Mouse (Mus musculus): ENCODE results near the gene Spon1. TPM values are rescaled to one million over a fixed set of nuclear protein-coding genes. Genes with fewer than 3 reads are reported as not detected.

Gene Spon1
- total RNA-seq, 2 experiments from 2014 or later, result 35.6 to 38.3 TPM

DNA sequence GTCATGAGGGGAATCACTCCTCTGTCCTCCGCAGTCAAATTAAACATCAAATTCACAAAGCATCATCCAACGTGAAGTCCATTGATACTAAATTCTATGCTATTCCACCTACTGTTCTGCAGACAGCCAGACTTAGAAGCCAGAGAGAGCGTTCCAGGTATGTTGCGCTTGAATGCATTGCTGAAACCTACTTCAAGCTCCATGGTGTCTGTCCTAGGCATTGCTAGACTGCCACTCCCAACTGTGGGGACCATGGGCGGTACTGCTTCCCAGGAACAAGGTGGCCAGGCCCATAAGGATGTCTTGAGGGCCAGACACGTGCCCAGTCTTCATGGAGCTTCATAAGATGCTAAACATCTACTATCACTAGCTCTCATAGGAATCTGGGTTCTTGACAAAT is 125.7 kb downstream of the Spon1 start:
- intact Hi-C loops (cut with DNase I), result no loop called here
- DNase-seq (ENCODE audit: low spot score in 2 of 2), result no peak

DNA sequence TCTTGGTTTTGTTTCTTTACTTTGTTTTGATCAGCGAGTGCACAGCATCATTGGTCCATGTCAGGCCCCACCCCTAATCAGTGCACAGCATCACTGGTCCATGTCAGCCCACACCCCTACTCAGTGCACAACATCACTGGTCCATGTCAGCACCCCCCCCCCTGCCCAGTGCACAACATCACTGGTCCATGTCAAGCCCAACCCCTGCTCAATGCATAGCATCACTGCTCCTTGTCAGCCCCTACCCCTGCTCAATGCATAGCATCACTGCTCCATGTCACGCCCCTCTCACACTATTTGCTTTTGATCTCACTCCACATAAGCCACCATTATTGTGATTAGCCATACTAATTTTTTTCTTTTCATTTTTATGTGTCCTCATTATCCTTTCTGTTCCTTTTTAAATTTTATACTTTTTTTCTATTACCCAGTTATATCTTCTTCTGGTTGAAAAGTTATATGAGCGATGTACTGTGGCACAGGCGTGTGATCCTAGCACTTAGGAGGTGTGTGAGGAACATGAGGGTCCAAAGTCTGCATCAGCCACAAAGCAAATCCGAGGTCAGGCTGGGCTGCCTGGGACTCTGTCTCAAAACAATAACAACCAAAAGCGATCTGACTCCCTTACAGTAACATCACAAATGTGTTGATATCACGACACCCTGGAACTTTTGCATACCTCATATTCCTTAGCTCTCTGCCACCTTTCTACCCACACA is 128.3 kb downstream of the Spon1 start:
- intact Hi-C loops (cut with DNase I), result no loop called here
- DNase-seq (ENCODE audit: low spot score in 2 of 2), result no peak

DNA sequence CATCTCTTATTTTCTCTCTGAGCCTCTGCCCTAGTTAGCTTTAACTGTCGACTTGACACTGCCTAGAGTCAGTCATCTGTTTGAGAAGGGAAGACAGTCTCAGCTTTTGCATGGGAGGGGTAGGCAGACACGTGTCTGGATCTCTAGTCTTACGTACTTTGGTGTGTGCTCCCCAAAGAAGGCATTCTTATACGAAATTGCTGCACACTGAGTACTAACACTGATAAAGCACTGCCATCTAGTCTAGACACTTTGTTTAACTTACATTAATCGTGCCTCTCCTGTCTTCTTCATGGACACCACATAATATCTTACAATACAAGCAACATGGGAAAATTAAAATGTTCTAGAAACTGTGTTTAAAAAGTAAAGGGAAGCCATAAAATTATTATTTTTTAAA is 129.5 kb downstream of the Spon1 start:
- intact Hi-C loops (cut with DNase I), result no loop called here
- DNase-seq (ENCODE audit: low spot score in 2 of 2), result no peak

DNA sequence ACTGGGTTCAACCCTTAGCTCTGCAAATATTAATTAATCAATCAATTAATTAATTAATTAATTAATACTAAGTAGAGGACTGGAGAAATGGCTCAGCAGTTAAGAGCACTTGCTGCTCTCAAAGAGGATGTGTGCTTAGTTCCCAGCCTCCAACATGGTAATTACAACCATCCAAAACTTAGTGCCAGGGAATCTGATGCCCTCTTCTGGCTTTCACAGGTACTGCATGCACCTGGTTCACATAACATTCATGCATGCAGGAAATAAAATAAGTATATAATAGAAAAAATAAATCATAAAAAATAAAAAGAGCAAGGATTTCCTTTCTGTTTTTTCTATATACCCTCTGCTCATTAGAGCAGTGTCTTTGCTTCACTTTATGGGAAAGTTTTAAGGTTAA is 132.6 kb downstream of the Spon1 start:
- DNase-seq (ENCODE audit: low spot score in 2 of 2), result no peak
- intact Hi-C loops (cut with DNase I), result no loop called here

DNA sequence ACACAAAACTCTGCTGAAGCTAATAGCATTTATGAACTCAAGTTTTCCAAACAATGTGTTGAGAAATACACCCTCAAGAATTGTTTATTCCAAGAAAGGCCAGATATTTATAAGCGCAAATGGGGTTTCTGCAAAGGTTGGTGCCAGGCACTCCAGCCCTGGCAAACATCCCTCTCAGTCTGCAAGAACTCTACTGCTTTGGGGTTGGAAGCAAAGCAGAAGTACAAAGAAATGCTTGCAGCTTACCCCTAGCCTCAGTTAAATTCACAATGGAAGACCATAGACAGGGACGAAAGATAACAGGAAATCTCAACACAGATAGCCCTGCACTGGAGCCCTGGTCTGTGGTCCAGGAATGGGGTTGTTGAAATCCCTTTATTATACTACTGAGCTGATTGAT is 135.7 kb downstream of the Spon1 start:
- intact Hi-C loops (cut with DNase I), result no loop called here
- no peak for DNase-seq (ENCODE audit: low spot score in 2 of 2)

DNA sequence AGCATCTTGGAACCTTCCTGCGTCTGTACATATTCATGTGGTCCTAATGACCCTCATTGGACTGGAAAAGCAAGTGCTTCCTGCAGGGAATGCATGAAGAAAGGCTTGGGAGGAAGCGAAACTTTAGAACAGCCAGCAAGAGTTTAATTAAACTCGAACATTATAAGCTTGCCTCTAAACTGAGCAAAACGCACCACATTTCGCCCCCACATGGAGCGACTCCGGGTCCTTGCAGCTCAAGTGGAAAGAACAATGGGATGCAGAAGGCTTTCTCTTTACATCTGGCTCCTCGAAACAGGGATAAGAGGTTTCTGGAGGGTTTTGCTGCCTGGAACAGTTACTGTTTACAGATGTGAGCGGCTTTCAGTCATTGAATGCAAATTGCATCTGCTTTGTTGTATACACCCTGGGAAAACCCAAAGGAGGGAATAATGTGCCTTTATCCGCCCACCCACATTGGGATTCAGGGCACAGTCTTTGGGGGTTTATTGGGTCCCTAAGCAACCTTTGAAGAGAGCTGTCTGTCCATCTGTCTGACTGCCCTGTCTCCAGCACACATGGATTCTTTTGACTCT is 136.2 kb downstream of the Spon1 start:
- intact Hi-C loops (cut with DNase I), result no loop called here
- peak in 1 of 2 experiments; percentile 12 for DNase-seq (ENCODE audit: low spot score in 2 of 2)

DNA sequence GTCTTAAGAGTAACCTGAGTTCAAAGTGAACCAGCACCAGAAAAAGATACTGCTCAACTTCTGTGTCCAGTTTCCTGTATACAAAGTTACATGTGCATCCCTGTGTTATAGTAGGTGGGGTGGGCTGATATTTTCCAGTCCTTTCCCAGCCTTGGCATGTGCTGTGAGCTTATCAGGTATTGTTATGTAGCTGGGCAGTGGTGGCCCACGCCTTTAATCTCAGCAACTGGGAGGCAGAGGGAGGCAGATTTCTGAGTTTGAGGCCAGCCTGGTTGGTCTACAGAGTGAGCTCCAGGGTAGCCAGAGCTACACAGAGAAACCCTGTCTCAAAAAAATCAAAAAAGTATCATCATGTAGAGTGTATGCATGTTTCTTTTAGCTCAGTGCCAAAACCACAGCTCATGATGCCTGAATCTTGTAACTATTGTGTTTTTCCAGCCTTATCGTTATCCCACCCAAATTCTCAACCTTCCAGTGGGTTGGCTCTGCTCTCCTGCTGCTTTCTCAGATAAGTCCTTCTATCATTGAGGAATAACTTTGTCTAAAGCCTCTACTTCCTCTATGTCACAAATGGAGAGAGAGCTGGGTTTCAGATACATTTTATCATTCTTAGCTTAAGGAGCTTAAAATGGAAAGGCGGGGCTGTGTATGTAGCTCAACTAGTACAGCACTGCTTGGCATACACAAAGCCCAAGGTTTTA is 137.5 kb downstream of the Spon1 start:
- DNase-seq (ENCODE audit: low spot score in 2 of 2), result no peak
- intact Hi-C loops (cut with DNase I), result no loop called here

DNA sequence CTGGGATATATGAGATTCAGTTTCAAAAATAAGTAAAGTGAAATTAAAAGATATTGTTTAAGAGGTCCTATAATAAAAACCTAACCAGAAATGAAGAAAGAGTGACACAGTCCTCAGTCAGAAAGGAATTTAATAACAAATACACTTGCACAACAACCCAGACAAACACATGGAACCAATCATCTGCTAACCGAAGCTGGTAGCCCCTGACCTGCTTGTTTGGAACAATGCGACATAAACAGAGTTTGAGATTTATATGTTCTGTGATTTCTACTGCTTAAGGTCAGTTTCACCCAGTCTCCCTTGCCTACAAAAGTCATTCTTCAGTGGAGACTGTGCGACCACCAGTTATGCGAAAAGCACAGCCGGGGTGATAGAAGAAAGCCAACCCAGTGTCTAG is 138.1 kb downstream of the Spon1 start:
- no peak for DNase-seq (ENCODE audit: low spot score in 2 of 2)
- intact Hi-C loops (cut with DNase I), result no loop called here

DNA sequence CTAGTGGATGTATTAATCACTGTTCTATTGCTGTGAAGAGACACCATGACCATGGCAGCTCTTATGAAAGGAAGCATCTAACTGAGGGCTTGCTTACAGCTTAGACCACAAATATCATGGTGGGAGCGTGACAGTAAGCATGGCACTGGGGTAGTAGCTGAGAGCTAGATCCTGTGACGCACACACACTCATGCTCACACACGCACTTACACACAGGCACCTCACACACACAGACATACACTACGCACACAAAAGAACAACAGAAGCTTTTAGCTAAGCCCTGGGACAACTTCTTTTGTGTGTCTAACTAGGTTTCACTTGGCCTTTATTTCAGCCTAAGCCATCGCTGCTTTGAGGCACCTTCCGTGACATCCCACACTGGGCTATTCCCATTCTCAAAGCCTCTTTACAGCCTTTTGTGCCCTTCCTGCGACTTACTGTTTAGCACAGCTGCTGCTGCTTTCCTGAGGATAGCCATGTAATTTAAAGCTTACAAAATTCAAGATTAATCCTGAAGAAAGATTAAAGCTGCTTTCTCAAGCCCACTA is 138.6 kb downstream of the Spon1 start:
- no peak for DNase-seq (ENCODE audit: low spot score in 2 of 2)
- intact Hi-C loops (cut with DNase I), result no loop called here

DNA sequence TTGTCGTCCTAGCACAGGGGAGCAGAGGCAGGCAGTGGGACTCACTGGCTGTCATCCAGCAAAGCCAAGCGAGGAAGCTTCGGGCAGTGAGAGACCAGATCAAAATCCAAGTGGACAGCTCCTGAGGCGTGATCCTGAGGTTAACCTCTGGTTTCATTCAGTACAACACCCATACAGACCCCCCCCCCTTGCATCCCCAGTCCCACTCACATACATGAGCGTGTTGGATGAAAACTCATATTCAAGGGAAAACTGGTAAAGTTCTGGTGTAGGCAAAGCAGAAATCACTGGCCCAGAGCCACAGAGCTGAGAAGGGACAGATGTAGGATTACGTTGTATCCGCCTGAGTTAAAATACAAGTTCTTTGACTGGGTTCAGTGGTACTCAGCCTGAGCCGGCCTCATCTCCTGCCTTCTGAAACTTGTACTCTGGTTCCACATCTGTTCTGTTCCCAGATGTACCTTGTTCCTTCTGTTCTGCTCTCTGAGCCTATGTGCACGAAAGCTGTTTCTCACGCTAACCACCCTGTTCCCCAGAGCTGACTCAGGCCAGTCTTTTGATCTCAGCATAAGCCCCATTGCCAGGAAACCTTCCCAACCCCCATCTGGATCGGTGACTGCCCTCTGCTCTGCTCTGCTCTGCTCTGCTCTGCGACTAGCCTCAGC is 143.5 kb downstream of the Spon1 start:
- DNase-seq (ENCODE audit: low spot score in 2 of 2), result peak; percentile 13 to 48
- intact Hi-C loops (cut with DNase I), result no loop called here

DNA sequence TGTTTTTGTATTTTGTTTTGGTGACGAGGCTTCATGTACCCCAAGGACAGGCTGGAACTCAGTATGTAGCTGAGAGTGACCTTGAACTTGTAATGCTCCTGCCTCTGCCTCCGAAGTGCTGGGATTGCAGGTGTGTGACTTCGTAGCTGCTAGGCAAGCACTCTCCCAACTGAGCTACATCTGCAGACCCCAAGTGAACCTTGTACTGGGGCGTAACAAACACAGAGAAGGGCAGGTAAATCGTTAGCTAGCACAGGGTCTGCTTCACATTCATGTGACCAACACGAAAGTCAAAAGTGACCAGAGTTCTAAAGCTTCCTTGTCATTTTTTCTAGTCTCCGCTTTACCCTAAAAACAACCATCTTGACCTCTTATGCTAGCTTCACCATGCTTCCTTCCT is 145.1 kb downstream of the Spon1 start:
- intact Hi-C loops (cut with DNase I), result no loop called here
- DNase-seq (ENCODE audit: low spot score in 2 of 2), result no peak

DNA sequence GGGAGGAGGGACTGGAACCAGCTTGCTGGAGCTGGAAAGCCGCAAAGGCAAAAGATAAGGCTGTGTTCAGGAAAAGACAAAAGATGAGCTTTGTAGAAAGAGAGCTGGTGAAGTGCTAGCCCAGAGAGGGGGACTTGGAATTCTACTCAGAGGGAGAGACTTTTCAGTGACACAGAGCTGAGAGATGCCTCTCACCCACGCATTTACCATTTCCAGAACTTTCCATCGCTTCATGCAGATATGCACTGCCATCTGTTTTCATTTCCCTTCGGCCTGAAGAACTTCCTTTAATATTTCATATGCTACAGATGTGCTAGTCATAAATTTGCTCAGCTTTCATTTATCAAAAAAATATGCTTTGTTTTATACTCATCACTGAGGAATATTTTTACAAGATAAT is 150.1 kb downstream of the Spon1 start:
- intact Hi-C loops (cut with DNase I), result no loop called here

DNA sequence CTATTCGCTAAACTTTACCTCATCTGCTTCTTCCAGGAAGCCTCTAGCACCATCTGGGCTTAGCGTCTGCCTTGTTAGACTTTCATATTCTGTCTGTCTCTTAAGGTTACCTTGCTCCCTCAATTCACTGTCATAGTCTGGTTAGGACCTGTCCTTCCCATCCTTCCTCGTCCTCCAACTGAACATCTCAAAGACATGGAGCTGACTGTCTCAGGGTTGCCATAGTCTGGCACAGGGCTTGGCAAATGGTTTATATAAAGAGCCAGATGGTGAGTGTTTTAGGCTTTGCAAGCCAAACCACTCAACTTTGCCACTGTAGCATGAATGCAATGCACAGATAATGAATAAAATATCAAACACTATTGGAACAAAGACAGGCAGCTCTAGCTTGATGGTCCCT is 153.1 kb downstream of the Spon1 start:
- DNase-seq (ENCODE audit: low spot score in 2 of 2), result peak in 1 of 2 experiments; percentile 35
- intact Hi-C loops (cut with DNase I), result no loop called here

More for the DNA sequence above, 150.1 kb downstream of the Spon1 start:
- peak; percentile 40 to 55 for DNase-seq (ENCODE audit: low spot score in 2 of 2)

DNA sequence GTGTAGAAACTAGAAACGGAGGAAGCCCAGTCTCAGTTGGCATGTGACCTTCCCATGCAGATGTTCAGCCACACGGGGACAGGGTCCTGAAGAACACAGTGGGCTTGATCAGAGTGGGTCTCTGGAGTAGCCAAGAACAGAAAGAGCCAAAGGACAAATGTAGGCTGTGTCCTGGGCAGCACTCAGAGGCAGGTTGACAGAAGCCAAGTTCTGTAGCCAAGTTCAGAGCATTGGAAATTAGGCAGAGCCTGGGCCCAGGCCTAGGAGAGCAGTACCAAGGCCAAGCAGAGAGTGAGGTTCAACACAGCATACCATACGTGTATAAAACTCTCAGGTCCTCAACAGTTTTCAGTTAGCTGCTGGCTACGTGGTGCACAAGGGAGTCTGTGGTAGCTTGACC is 153.7 kb downstream of the Spon1 start:
- intact Hi-C loops (cut with DNase I), result no loop called here
- DNase-seq (ENCODE audit: low spot score in 2 of 2), result no peak

DNA sequence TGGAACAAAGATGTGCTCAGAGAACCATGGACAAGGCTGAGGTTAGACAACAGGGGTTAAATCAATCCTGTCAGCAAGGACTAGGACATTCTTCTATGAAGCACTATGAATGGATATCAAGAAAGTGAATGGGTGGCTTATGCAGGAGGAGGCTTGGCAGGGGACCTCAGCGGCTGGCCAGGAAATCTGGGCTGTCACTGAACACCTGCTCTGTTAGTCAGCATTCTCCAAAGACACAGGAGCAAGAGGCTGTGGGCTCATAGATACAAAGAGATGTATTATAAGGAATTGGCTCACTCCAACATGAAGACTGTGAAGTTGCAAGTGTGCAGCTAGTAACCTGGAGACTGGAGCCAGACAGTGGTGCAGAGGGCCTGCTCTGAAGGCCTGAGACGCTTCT is 154.3 kb downstream of the Spon1 start:
- intact Hi-C loops (cut with DNase I), result no loop called here
- DNase-seq (ENCODE audit: low spot score in 2 of 2), result peak; percentile 13 to 49

DNA sequence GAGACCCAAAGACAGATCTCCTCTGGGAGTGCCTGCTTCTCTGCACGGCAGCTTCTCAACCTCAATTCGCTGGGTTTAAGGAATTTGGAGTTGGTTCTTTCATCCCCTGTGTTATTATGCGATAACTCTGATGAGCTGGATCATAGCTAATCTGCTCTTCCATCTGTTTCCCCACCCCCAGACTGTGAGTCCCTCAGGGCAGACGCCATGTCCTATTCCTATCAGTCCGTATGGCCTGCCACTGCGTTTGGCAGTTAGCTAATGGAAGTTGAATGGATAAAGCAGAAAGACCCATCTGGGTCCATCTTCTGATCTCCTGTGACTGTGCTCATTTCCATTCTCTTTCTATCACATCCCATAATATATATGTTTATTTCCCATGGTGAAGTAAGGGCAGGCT is 158.8 kb downstream of the Spon1 start:
- intact Hi-C loops (cut with DNase I), result no loop called here
- DNase-seq (ENCODE audit: low spot score in 2 of 2), result no peak

DNA sequence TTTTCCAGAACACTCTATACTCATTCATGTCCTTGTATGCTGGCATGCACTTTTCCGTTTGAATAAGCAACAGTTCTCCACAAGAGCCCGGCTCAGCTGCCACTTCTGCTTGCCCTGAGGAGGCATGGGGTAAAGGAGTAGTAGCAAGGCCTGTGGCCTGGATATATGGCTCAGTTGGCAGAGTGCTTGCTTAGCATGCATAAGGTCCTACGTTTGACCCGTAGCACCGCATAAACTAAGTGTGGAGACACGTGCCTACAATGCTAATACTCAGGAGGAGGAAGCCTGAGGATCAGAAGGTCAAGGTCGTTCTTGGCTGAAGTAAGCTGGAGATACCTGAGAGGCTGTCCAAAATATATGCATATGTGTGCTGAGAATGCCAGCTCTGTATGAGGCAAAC is 185.1 kb downstream of the Spon1 start:
- DNase-seq (ENCODE audit: low spot score in 2 of 2), result no peak
- intact Hi-C loops (cut with DNase I), result no loop called here

DNA sequence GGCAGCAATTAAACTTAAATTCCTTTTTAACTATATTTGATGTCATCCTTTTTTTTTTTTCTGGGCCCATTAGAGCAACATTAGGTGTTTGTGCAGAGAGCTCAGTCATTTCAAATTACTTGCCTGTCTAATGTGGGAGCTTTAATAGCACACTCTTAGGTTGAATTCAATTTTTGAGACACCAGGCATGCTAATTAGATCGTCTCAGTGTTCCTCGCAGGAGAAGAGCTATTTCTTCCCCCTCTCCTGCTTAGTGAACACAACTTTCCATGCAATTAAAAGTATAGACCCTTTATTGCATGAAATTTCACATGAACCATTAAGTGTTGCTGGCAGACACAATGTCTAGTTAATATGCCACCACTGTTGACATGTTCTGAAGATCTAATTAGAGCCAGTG is 189.6 kb downstream of the Spon1 start:
- intact Hi-C loops (cut with DNase I), result no loop called here
- no peak for DNase-seq (ENCODE audit: low spot score in 2 of 2)

DNA sequence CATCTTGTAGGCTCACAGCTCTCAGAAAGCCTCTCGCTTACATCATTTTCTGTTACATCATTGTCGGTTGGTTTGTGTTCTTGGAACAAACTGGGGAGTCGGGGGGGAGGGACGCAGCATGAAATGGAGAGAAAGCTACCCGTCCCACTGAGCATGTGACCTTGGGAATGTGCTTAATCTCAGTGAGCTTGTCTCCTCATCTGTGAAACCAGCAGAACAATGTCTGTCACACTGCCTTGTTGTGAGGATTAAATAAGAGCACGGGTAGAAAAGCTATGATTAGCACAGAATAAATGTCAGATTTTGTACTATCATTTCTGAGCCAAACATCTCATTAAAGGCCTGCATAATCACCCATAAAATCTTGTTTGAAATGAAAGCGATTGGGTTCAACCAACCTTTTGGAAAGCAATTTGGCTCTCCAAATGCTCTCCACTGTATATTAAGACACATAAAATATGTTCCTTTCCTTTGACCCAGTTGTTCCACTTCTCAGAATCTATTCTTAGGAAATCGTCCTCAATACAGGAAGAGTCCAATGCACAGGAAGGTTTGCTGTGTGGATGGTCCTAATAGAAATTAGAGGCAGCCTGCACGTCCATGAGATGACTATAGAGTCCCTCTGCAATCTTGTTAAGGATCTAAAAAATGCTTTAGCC is 195.2 kb downstream of the Spon1 start:
- DNase-seq (ENCODE audit: low spot score in 2 of 2), result peak in 1 of 2 experiments; percentile 26
- intact Hi-C loops (cut with DNase I), result no loop called here

DNA sequence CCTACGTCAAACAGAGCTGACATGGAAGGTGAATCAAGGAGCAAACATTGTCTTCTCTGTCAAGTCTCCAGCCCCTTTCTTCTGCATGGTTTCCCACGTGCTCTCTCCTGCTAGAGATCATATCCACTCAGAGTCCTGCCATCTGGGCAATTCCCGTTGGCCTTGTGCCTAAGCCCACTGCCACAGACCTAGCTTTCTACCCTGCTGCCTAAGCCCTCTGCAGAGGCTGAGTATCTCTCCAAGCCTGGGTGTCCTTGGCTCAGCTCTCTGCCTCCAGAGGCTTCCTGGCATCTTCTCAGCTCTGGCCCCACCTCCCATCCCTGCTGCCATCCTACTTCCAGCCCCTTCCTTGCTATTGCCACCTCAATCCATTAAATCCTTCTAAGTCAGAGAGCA is 195.7 kb downstream of the Spon1 start:
- intact Hi-C loops (cut with DNase I), result no loop called here
- DNase-seq (ENCODE audit: low spot score in 2 of 2), result peak in 1 of 2 experiments; percentile 61

Data from left cerebral cortex, postnatal 25 days (tissue).